Mouse (Mus musculus) retina, postnatal 7 days (tissue): ENCODE measurements around the gene Camkmt.

Experiments
- DNase-seq: peaks from one replicate; pipeline ENCODE4 v3.0.0-alpha.2; 2012; ENCODE audit warnings: low read depth, low spot score

The Camkmt gene

GRCm38 (mm10) chr17:85458589-85458988 is 368.2 kb downstream of the Camkmt start:
- DNase-seq: no peak

GRCm38 (mm10) chr17:85461577-85461976 is 371.2 kb downstream of the Camkmt start:
- DNase-seq: no peak

GRCm38 (mm10) chr17:85463497-85464392 is 373.4 kb downstream of the Camkmt start:
- no peak for DNase-seq

GRCm38 (mm10) chr17:85464466-85465411 is 374.4 kb downstream of the Camkmt start:
- DNase-seq: no peak

GRCm38 (mm10) chr17:85469776-85470175 is 379.4 kb downstream of the Camkmt start:
- DNase-seq: no peak

- DNase-seq: no peak
Observed at GRCm38 (mm10) chr17:85472687-85473202, 382.4 kb downstream of the Camkmt start.

GRCm38 (mm10) chr17:85473217-85473616 is 382.9 kb downstream of the Camkmt start:
- DNase-seq: no peak

- no peak for DNase-seq
Observed at GRCm38 (mm10) chr17:85473881-85474280, 383.5 kb downstream of the Camkmt start.

GRCm38 (mm10) chr17:85481241-85481640 is 390.9 kb downstream of the Camkmt start:
- no peak for DNase-seq

- DNase-seq: no peak
Observed at GRCm38 (mm10) chr17:85483086-85483485, 392.7 kb downstream of the Camkmt start.

GRCm38 (mm10) chr17:85484015-85484414 is 393.7 kb downstream of the Camkmt start:
- no peak for DNase-seq

GRCm38 (mm10) chr17:85484526-85484925 is 394.2 kb downstream of the Camkmt start:
- DNase-seq: no peak

- no peak for DNase-seq
Observed at GRCm38 (mm10) chr17:85485065-85485945, 395.0 kb downstream of the Camkmt start.

- no peak for DNase-seq
Observed at GRCm38 (mm10) chr17:85485946-85486533, 395.7 kb downstream of the Camkmt start.

- DNase-seq: no peak
Observed at GRCm38 (mm10) chr17:85486585-85487480, 396.5 kb downstream of the Camkmt start.

- DNase-seq: no peak
Observed at GRCm38 (mm10) chr17:85487531-85487930, 397.2 kb downstream of the Camkmt start.

- no peak for DNase-seq
Observed at GRCm38 (mm10) chr17:85488601-85489487, 398.5 kb downstream of the Camkmt start.

- no peak for DNase-seq
Observed at GRCm38 (mm10) chr17:85489488-85489980, 399.2 kb downstream of the Camkmt start.
